ENCODE assay signal across 14 mouse cellular contexts in the genomic region with DNA sequence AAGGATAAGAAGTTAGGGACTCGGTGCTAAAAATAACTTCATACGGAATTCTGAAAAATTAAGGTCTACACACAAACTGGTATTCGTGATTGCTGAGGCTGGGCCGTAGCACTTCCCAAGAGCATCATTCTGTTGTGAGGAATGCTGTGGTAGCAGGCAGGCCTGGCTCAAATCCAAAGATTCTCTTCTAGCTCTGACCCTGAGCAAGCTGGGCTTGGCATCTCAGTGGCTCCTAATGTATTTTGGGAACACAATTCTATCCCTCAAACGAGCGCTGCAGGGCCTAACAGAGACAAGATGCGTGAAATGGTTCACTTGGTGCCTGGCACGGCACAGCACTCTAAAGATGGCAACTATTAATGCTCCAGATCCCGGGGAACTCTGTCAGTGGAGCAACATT.
DNase-seq lines count a peak whose midpoint lies in the region; ATAC-seq and TF ChIP-seq lines count a peak whose summit lies in the region.
"Had no signal": no experiment of that assay in that cellular context is flagged by ENCODE, and none has a peak within 500 bp of the region (broad histone marks: within the 10 kb centered on the region; RNA-seq: fewer than 3 reads in every experiment).

No protein-coding gene starts in this region.

- no peaks in the 10 kb centered on the region for H3K27me3 ChIP-seq in hindbrain, postnatal 0 days (ENCODE audit: insufficient read depth, low read length)
- H3K27me3 ChIP-seq in hindbrain, embryonic 10.5 days (ENCODE audit: insufficient read depth, poor library complexity, severe bottlenecking) = no peaks in the 10 kb centered on the region
- H3K27me3 ChIP-seq: CH12.LX; heart, embryonic 12.5 days; hindbrain, embryonic 15.5 days; liver, embryonic 12.5 days had no signal

- no peak overlapping the region for H3K27ac ChIP-seq in hindbrain, postnatal 0 days
- H3K27ac ChIP-seq in hindbrain, embryonic 10.5 days = no peak overlapping the region
- H3K27ac ChIP-seq: hindbrain, embryonic 15.5 days; liver, embryonic 12.5 days had no signal

- no peak overlapping the region for H3K4me2 ChIP-seq in hindbrain, postnatal 0 days (ENCODE audit: low read depth, low read length)
- H3K4me2 ChIP-seq: heart, embryonic 12.5 days; hindbrain, embryonic 15.5 days; liver, embryonic 12.5 days had no signal

- no peaks in the 10 kb centered on the region for H3K36me3 ChIP-seq in hindbrain, postnatal 0 days (ENCODE audit: insufficient read depth, low read length)
- no peaks in the 10 kb centered on the region for H3K36me3 ChIP-seq in hindbrain, embryonic 10.5 days
- H3K36me3 ChIP-seq: heart, embryonic 12.5 days; hindbrain, embryonic 15.5 days; liver, embryonic 12.5 days had no signal

- no peak overlapping the region for H3K9ac ChIP-seq in hindbrain, postnatal 0 days (replicated peaks; ENCODE audit: low read length)
- H3K9ac ChIP-seq: heart, embryonic 12.5 days; hindbrain, embryonic 15.5 days; liver, embryonic 12.5 days had no signal

- 0 out of 2 replicates have a peak, but pooled peaks have one; percentile 29 for ATAC-seq in hindbrain, postnatal 0 days
- ATAC-seq: forebrain, embryonic 16.5 days; liver, embryonic 12.5 days; lung, postnatal 0 days had no signal

- H3K9me3 ChIP-seq in hindbrain, postnatal 0 days (ENCODE audit: low read length) = no peaks in the 10 kb centered on the region
- no peaks in the 10 kb centered on the region for H3K9me3 ChIP-seq in hindbrain, embryonic 10.5 days
- H3K9me3 ChIP-seq: heart, embryonic 12.5 days; hindbrain, embryonic 15.5 days; liver, embryonic 12.5 days had no signal

- 50% methylated on average over 9 of the region's 9 CpGs for WGBS in hindbrain, postnatal 0 days
- 92% methylated on average over 9 of the region's 9 CpGs for WGBS in hindbrain, embryonic 10.5 days

- peaks cover 7% of the 10 kb centered on the region for H3K4me1 ChIP-seq in hindbrain, postnatal 0 days (ENCODE audit: insufficient read depth, low read length)
- peaks cover 11% of the 10 kb centered on the region for H3K4me1 ChIP-seq in hindbrain, embryonic 10.5 days (replicated peaks)

- intact Hi-C loops in gastrocnemius, postnatal 14 days (cut with DNase I; ENCODE audit: low total_unique reads) = no loop called here

- TF ChIP-seq CTCF in hindbrain, postnatal 0 days (IDR thresholded peaks at IDR 0.05; ENCODE audit: low read depth) = no peak

- no peak overlapping the region for H3K4me3 ChIP-seq in hindbrain, postnatal 0 days (ENCODE audit: low read length)
- H3K4me3 ChIP-seq in hindbrain, embryonic 10.5 days = no peak overlapping the region
- H3K4me3 ChIP-seq: heart, embryonic 12.5 days; hindbrain, embryonic 15.5 days; liver, embryonic 12.5 days had no signal

- DNase-seq in adrenal gland, adult (ENCODE audit: inconsistent age in 2 of 2, low spot score in 1 of 2) = peak; percentile 66 to 84
- no peak for DNase-seq in adrenal gland, postnatal 4 days (ENCODE audit: low spot score in 2 of 2)
- peak; percentile 59 for DNase-seq in hindbrain, postnatal 0 days (ENCODE audit: low spot score)
- no peak for DNase-seq in hindbrain, embryonic 10.5 days (ENCODE audit: low spot score)
- peak; percentile 87 for DNase-seq in brain, adult 2 months (ENCODE audit: low read depth, low spot score)
- DNase-seq in cerebellum, postnatal 25 days = peak; percentile 47 to 64
- no peak for DNase-seq in gastrocnemius, postnatal 4 days (ENCODE audit: low spot score in 2 of 2)
- DNase-seq in gastrocnemius, postnatal 14 days = no peak

Comparison
In these comparisons a context has a peak if more than half of its experiments do, and no peak if none do; other contexts are left out.
1. DNase-seq: peak in adrenal gland, adult (2 of 2), hindbrain, postnatal 0 days (single experiment), brain, adult 2 months (single experiment) and cerebellum, postnatal 25 days (2 of 2); none in adrenal gland, postnatal 4 days (0 of 2), hindbrain, embryonic 10.5 days (single experiment), gastrocnemius, postnatal 4 days (0 of 2) and gastrocnemius, postnatal 14 days (single experiment).